Mouse (Mus musculus) thymus, adult 2 months (tissue): ENCODE measurements around the gene Cyp2t4.

Experiments
- CTCF ChIP-seq: fragments of 200-500 bp; IDR thresholded peaks from 2 replicates; pipeline ENCODE4 v1.5.1; 2012; ENCODE audit warnings: mild to moderate bottlenecking, control low read depth, low read length, moderate library complexity, borderline replicate concordance; ENCODE audit not compliant: control insufficient read depth, poor library complexity, insufficient read depth; ENCODE audit errors: extremely low read depth
- POLR2A ChIP-seq: fragments of 200-500 bp; IDR thresholded peaks from 2 replicates; pipeline ENCODE4 v1.6.1; 2012; ENCODE audit warnings: mild to moderate bottlenecking, low read length, control low read depth, moderate library complexity; ENCODE audit not compliant: control insufficient read depth, poor library complexity, insufficient read depth; ENCODE audit errors: extremely low read depth

- TF ChIP-seq POLR2A (no peak), CTCF (no peak)
These were observed 22.1 kb upstream of the Cyp2t4 start for GRCm38 (mm10) chr7:27131387-27131786.
